Mouse (Mus musculus) WW6 (cell line): Measurements from ENCODE around the gene Wdr5.
"Not testable (repeated sequence)": the region's sequence is repeated elsewhere in the genome, so short reads cannot be mapped to it uniquely, and the experiment has no call there.

Source experiments
- DNase-seq: peaks from one replicate; pipeline ENCODE4 v3.0.0-alpha.2; 2013; ENCODE audit warnings: low read depth, low spot score

Gene Wdr5

DNA sequence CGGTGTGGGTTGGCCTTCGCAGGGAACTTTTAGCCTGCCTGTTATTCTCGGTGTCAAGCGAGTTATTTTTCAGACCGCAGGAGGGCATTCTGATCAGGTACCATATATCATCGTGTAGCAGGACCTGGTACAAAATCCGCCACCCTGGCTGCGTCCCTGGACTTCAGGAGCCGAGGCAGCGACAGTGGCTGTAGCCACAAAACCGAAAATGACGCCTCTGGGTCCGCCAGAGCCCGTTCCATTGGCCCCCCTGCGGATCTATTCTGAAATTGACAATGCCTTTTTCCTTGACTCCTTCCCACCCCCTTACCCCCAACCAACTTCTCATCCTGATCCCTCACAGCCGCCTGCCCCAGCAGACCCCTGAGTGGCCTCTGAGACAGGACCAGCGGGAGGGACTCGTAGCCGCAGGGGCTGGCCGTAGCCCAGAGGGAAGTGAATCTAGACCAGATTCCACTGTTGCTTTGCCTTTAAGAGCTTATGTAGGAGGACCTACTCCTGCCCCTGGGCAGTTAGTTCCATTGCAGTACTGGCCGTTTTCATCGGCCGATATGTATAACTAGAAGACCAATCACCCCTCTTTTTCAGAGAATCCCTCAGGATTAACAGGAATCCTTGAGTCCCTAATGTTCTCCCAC lies 18.4 kb upstream of the Wdr5 start:
- DNase-seq: no peak

DNA sequence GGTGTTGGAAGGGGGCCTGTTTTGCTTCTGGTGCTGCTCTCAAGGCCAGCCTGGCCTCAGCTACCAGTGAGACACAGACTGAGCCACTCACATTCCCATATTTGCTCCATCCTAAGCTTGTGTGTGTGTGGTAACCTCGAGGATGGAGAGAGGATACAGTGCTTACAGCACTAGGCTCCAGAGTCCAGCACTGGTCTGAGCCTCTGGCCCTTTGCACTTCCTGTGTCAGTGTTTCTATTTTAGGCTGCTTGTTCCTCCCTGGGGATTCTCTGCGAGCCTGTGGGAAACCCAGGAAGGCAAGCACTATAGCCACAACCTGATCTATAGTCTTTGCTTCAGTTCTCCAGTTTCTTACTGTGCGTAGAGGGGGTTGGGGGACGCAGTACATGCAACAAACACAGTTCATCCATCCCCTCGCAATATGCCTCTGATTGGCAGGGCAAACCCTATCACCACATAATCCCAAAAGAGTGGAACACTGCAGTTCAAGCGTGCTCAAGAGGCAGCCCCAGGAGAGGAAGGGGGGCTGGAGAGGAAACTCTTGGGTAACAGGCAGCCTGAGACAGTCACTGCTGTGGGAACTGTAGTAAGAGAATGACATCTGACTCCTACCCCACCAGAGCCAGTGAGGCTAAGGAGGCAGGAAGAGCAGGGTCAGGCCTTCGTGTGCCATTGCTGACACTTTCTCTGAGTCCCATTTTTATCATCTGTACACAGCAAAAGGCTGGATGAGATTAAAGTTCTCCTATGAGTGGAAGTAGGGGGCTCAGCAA lies 10.7 kb upstream of the Wdr5 start:
- DNase-seq: no peak

DNA sequence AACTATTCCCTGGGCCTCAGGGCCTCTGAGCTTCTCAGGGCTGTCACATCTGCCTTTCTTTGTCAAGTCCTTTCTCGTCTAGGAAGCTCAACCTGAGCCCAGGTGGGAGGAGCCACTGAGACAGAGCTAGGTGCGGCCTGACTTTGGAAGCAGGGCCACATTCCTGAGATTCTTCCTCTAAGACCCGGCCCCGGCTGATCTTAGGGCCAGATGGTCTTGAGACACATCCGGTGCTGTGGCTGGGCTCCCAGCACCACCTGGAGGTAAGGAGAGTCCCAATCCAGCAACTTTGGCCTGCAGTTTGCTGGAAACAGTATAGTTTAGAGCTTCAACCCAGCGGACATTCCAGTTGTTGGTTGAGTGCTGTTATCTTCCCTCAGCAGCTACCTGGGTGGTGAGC lies 9.4 kb upstream of the Wdr5 start:
- DNase-seq: peak; percentile 95

DNA sequence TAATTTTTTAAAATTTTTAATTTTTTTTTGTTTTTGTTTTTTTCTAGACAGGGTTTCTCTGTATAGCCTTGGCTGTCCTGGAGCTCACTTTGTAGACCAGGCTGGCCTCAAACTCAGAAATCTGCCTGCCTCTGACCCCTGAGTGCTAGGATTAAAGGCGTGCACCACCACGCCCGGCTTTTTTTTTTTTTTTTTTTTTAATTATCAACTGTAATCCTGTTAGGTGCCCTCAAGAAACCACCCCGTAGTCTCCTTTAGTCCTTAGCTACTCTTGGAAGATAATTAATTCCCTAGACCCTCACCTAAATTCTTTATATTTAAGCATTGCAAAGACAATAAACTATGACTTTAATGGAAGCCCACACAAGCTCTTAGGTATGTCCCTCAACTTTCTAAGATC lies 8.3 kb upstream of the Wdr5 start:
- not testable (repeated sequence) for DNase-seq

DNA sequence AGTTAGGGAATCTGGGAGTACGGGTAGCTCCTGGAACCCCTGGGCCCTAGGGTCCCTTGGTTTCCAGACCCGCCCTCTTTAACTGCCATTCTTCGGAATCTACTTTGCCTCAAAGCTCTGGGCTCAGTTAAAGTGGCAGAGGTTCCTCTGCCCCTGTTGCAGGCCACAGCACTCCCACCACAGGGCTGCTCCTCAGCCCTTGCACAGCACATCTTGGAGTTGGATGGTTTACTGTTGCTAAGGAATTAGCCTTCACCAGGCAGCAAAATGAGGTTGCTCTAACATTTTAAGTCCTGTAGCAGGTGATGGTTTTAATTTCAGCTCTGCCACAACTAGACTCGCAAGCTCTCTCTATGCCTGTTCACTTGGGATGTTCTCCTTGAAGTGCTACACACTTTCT lies 7.4 kb upstream of the Wdr5 start, which contains the start of gene Brd3:
Gene Brd3, minus strand, starts transcription at position 101 of the 400 bp plus-strand sequence.
- DNase-seq: no peak

DNA sequence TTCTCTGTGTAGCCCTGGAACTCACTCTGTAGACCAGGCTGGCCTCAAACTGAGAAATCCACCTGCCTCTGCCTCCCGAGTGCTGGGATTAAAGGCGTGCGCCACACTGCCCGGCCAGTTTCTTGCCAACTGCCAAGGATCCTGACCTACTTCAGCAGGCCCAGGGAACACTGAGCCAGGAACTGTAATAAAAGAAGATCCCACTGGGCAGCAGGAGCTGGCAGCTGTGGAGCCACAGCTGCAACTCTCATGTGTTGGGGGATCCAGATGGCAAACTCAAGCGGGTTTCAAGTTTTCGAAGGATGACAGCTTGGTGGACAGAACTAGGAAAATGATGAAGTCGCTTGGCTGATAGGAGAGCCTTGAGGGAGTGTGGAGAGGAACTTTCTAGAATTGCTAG lies 4.3 kb upstream of the Wdr5 start:
- no peak for DNase-seq

DNA sequence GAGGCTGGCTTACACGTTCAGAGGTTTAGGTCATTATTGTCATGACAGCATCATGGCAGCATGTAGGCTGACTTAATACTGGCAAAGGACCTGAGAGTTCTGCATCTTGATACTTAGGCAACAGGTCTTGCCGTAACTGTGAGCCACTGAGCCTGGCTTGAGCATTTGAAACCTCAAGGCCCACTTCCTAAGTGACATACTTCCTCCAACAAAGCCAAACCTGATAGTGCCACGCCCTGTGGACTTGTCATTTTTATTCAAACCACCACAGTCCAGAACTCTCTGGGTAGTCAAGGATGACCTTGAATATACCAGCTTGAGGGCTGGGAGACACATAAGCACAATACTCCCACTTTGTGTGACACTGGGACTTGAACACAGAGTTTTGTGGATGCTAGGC lies 2.0 kb upstream of the Wdr5 start:
- no peak for DNase-seq

DNA sequence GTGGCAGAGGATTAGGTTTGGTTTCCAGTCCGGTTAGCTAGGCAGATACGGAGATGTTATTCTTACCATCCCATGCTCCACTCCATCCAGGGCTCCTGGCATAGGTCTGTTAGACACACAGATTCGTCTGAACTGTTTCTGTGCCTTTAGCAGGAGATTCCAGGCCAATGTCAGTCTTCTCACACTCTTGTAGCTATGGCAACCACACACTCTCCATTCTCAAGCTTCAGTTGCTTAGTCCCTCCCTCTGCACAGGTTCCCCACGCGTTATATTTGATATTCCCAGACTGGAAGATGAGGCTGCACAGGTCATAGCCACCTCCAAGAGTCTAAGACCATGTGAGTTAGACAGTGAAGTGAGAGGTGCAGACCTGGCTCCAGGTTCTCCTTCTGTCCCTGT lies 1.1 kb upstream of the Wdr5 start:
- DNase-seq: no peak

DNA sequence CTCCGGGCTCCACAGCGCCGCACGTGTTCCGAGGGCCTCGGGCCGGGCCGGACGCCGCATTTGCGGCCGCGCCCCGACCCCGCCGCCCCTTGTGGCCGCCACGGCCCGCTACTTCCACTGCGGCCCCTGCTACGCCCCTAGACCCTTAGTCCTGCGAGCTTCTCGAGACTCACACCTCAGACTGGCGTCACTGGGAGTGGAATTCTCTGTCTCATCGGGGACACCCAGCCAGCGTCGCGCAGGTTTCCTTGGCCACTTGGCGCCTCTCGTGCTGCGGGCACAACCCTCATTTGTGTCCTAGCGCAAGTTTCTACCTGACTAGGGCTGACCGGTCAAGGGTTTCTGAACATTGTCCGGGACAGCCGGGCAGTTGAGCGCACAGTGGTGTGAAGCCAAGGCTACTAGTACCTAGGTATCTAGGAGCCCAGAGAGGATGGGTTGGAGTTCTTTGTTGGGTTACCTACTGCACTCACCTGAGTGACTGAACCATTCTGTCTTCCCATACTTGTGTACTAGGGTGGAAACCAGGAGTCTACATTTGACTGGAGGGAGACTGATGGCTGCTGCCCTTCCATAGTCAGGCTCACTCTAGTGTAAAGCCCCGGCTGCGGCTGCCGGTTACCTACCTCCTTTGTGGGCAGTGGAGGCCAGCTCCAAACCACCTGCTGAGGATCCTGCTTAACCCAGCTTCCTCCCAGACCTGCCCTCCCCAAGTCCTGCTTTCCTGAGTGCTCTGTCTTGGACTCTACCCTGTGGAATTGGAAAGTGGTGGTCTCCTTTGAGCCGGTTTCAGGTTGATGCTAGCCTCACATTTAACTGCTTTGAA lies 597 bp downstream of the Wdr5 start:
- DNase-seq: no peak

DNA sequence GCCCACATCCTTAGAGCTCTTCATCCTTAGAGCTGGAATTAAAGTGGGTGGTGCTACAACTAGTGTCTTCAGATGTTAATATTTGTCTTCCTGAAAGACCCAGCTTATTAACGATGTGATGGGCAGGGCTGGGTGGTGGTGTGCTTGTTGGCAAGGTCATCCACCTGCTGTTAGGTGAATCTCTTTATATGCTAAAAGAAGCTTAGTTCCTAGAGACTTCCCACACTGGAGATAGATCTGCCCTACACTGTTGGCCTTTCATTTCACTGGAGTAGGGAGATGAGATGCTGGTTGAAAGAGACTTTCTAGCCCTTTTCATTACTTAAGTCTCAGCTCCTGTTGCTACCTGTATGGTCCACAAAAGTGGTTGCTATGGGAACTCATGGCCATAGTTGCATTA lies 1.3 kb downstream of the Wdr5 start:
- no peak for DNase-seq

DNA sequence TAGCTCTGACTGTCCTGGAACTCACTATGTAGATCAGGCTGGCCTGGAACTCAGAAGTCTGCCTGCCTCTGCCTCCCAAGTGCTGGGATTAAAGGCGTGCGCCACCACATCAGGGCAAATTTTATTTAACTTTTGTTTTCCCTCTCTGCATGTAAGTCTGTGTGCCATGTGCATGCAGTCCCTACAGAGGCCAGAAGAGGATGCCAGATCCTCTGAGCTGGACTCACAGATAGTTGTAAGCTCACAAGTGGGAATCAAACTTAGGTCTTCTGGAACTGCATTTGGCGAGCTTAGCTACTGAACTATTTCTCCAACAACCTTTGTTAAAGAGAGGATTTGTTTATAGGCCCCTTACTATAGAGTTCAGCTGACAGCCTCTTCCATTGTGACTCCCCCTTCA lies 3.3 kb downstream of the Wdr5 start:
- DNase-seq: no peak

DNA sequence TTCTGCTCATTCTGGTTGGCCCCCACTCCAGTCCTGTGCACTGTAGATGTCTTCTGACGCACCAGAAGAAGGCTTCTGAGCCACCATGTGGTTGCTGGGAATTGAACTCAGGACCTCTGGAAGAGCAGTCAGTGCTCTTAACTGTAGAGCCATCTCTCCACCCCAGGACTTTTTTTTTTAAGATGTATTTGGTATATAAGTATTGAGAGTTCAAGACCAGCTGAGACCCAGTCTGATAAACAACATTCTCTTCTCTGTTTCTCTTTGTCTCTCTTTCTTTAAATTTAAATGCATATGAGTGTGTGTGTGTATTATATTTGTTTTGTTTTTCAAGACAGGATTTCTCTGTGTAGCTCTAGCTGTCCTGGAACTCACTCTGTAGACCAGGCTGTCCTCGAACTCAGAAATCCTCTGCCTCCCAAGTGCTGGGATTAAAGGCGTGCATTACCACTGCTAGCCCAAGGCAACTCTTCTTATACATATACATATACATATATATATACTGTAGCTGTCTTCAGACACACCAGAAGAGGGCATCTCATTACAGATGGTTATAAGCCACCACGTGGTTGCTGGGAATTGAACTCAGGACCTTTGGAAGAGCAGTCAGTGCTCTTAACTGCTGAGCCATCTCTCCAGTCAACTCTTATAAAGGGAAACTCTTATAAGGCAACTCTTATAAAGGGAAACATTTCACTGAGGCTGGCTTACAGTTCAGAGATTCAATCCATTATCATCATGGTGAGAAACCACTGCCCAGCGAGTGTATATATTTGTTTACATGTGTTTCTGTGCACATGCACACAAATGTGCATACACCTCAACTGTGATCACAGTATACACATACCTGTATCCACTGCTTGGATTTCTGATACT lies 23.7 kb downstream of the Wdr5 start:
- not testable (repeated sequence) for DNase-seq

DNA sequence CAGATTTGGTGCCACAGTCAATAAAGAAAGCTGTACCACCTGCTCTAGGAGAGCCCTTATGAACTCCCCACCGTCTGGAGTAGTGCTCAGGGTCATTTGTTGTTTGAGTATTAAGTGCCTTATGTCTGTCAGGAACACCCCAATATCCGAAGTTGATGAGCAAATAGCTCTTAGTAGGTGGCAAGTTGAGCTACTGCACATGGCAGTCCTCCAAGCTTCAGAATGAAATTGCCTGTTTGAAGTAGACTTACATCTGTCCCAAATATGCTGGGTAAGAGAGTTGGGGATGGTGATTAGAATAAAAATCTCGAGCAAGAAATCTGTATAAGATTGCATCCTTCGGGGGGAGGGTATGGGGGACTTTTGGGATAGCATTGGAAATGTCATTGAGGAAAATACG lies 24.4 kb downstream of the Wdr5 start:
- DNase-seq: no peak

DNA sequence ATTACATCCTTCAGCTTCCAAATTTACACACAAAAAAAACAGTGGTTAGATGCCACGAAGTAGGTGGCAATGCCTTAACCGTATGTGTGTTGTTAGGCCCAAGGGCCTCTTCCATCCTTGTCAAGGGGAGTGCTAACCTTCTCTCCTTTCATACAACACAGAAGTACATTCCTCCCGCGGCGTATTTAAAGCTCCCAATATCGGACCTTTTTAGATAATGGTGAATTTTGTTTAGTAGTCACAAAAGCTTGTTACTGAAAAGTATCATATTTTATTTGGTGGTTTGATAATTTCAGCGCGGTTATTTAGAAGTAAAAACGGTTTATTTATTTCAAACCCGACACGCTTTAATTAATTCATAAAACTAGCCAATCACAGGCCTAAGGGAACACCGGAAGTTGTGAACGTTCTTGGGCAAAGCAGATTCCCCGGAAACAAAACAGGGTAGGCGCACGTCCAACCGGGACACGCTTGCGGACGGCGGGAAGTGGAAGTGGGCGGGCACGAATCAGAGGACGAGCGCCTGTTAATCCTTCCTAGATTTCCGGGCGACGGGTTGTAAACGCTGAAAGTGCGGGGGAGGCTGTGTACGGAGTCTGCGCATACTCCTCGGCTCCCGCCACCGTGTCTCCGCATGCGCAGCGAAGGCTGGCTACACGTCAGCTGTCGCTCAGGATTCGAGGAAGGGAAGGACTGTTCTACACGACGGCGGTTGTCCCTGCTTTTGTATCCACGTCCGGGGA lies 25.0 kb downstream of the Wdr5 start:
- peak; percentile 93 for DNase-seq

DNA sequence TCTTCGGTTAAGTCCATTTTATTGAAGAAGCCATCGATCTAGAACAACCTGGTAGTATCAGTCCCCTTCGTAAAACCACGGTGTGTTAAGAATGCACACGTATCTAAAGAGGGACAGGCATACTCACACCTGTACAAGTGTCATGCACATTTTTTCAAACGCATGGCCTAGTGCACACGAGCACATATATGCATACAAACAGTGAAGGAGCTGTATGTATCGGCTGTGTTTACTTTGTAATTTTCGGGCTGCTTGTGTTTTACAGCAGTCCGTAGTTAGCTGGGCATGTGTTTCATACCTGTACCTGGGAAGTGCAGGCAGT lies 25.5 kb downstream of the Wdr5 start:
- DNase-seq: no peak

DNA sequence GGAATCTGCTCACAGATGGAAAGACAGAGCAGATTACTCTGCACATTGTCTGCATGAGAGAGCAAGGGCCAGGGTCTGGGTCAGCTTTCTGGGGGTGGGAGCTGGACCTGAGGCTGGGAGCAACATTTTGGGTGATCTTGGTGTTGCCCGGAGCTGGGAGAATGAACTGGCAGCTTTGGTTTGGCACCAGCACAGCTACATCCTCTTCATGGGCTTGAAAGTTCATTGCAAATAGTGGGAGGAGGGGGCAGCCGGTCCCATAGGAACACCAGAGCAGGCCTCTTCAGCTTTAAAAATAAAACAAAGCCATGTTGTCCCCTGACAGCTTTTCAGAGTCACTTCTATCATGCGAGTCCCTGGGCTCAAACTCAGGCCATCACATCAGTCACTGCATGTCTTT lies 26.3 kb downstream of the Wdr5 start:
- DNase-seq: no peak

DNA sequence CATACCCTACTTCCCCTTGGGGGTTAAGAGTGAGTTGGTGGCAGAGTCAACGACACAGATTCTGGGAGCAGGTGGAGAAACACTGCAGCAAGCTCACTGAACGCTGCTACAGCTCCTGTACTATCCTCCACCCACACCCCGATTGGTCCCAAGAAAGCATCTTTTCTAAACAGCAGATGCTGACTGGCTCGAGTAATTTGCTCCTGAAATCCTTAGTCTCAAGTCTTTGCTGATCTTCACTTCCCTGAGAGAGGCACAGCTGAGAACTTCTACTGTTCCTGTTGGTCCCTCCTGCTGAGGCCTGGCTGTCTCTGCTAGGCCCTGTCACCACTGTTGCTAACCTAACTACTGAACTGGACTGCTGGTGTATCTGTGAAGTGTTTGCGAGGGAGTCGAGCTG lies 29.7 kb downstream of the Wdr5 start:
- no peak for DNase-seq

DNA sequence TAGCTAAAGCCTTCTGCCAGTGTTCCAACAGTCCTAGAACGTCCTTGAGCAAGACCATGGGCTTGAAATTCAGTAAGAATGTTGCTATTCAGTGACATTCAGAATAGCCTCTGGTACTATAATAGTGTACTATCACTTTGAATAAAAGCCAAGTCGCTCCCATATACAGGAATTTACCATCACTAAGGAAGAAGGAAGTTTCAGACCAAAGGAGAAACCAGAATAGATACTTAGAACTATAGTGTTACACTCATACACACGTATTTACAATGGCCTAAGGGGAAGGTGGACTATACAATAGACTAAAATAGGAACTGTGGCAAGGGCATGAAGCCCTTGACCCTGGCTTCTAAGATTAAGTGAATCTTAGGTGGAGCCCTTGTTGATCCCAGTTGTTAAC lies 30.6 kb downstream of the Wdr5 start:
- DNase-seq: not testable (repeated sequence)

DNA sequence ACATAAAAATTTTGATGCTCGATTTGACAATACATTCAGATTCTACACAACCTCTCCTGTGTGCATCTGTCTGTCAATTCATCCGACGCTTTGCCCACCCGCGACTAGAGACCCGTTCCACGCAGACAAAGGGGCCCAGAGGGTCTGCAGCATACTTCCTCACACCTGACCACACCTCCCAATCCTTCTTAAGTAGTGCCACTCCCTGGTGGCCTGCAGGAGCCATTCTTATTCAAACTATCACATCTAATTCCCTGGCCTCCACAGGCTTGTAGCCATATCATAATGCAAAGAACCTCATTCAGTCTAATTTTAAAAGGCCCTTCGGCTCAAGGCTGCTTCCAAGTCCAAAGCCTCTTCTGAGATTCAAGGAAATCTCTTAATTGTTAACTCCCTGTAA lies 31.1 kb downstream of the Wdr5 start:
- not testable (repeated sequence) for DNase-seq

DNA sequence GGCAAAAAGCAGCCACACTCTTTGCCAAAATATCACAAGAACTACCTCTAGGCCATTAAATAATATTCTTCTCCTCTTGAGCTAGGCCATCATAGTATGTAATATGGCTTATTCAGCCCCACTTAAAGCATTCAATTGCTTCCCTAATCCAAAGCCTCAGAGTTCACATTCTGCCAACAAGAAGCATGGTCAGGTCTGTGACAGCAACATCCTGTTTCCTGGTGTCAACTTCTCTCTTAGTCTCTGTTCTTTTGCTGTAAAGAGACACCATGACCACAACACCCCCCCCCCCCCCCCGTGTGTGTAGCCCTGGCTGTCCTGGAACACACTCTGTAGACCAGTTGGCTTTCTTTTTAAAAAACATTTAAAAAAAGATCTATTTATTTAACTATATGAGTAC lies 32.4 kb downstream of the Wdr5 start:
- no peak for DNase-seq

DNA sequence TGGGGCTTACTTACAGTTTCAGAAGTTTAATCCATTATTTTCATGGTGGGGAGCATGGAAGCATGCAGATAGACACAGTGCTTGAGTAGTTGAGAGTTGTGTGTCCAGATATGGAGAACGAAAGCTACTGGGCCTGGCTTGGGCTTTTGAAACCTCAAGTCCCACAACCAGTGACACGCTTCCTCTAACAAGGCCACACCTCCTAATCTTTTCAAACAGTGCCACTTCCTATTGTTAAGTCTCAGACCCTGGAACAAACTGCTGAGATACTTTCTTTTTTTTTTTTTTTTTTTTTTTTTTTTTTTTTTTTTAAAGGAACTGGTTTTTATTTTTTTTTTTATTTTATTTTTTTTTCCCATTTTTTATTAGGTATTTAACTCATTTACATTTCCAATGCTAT lies 33.0 kb downstream of the Wdr5 start:
- DNase-seq: no peak
